Mouse (Mus musculus) embryonic facial prominence, embryonic 14.5 days (tissue): Measurements from ENCODE around the gene Apopt1. TPM values are rescaled to one million over a fixed set of nuclear protein-coding genes. Genes with fewer than 3 reads are reported as not detected.

Experiments used
- ATAC-seq: fragments of 200-750 bp; cut with Nextera tagmentation; 2 replicates; pipeline ENCODE4 v1.8.0; 2017; ENCODE audit warnings: low read depth, moderate number of reproducible peaks, moderate TSS enrichment
- DNase-seq: peaks from one replicate; pipeline ENCODE4 v3.0.0-alpha.2; 2015; ENCODE audit warnings: low spot score
- H3K27ac ChIP-seq: fragments of 300-500 bp; sonication (generic); replicated peaks from 2 replicates; pipeline ENCODE4 v1.5.1; 2014; ENCODE audit warnings: low read depth, mild to moderate bottlenecking, low read length, moderate library complexity
- H3K27me3 ChIP-seq: fragments of 300-500 bp; sonication (generic); replicated peaks from 2 replicates; pipeline ENCODE4 v1.6.1; 2014; ENCODE audit warnings: low read length; ENCODE audit not compliant: control insufficient read depth, insufficient read depth
- H3K36me3 ChIP-seq: fragments of 300-500 bp; sonication (generic); 2 replicates; pipeline ENCODE4 v1.6.1; 2014; ENCODE audit warnings: low read length, mixed read lengths; ENCODE audit not compliant: control insufficient read depth, insufficient read depth
- H3K4me1 ChIP-seq: fragments of 300-500 bp; sonication (generic); 2 replicates; pipeline ENCODE4 v1.6.1; 2014; ENCODE audit warnings: antibody characterized with exemption, low read length; ENCODE audit not compliant: control insufficient read depth, insufficient read depth
- H3K4me2 ChIP-seq: fragments of 300-500 bp; sonication (generic); 2 replicates; pipeline ENCODE4 v1.6.1; 2014; ENCODE audit warnings: low read depth, mild to moderate bottlenecking, low read length, moderate library complexity, mixed read lengths
- H3K4me3 ChIP-seq: fragments of 300-500 bp; sonication (generic); 2 replicates; pipeline ENCODE4 v1.5.1; 2014; ENCODE audit warnings: low read depth, mild to moderate bottlenecking, low read length
- H3K9ac ChIP-seq: fragments of 300-500 bp; sonication (generic); 2 replicates; pipeline ENCODE4 v1.6.1; 2014; ENCODE audit warnings: low read depth, mild to moderate bottlenecking, low read length, moderate library complexity, mixed read lengths
- H3K9me3 ChIP-seq: fragments of 300-500 bp; sonication (generic); 2 replicates; pipeline ENCODE4 v1.6.1; 2016; ENCODE audit warnings: low read length; ENCODE audit not compliant: control insufficient read depth
- WGBS: fragments of 180-500 bp; shearing (Covaris S2); extraction: QIAGEN DNeasy Blood & Tissue Kit; methylation state at CpG from one replicate; pipeline ENCODE4 v1.1.7; 2014; 5-methylcytosine and 5-hydroxymethylcytosine counted together
- polyA plus RNA-seq: library from polyadenylated mRNA; unstranded; fragments of >200 nt; fragmentation: Nextera tagmentation; extraction: Ambion mirVana; gene quantifications from 2 replicates; pipeline ENCODE4 v1.2.1, GENCODE M21; 2014

Gene Apopt1
- polyA plus RNA-seq, 1 experiment from 2014 or later: 46.6 TPM

DNA sequence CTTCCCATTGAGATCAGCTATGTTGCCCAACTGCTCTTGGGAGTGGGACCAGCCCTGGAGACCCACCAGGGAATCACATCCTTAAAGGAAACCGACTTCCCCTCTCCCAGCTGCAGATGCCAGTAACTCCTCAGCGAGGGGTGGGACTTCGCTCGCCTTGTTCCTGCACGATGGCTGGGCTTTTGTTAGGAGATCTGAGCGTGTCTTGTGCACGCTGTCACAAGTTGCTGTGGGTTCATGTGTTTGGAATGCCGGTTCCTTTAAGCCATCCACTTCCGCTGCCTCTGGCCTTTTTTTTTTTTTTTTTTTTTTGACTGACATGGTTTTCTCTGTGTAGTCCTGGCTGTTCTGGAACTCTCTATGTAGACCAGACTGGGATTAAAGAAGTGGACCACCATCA lies 24.3 kb downstream of the Apopt1 start:
- Histone ChIP-seq H3K27me3 (no peaks in the 10 kb centered on the region), H3K36me3 (peaks cover 3% of the 10 kb centered on the region; the same call in 1 of the 2 replicates), H3K9me3 (no peaks in the 10 kb centered on the region), H3K4me3 (no peak overlapping the region), H3K4me2 (no peak overlapping the region), H3K27ac (no peak overlapping the region), H3K4me1 (no peaks in the 10 kb centered on the region), H3K9ac (no peak overlapping the region)
- 48% methylated on average over 9 of the region's 9 CpGs for WGBS
- ATAC-seq (no peak), DNase-seq (peak; percentile 63)

DNA sequence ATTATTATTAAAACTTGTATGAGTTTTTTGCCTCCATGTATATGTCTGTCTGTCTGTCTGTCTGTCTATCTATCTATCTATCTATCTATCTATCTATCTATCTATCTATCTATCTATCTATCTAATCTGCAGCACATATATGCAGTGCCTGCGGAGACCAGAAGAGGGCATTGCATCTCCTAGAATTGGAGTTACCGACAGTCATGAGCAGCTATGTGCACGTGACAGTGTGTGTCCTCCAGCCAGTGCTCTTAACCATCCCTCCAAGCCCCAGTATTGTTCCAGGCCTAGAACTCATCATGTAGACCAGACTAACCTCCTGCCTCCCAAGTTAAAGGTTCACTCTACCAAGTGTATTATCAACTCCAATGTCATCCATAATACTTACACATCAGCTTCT lies 25.7 kb downstream of the Apopt1 start:
- H3K4me1 ChIP-seq: no peaks in the 10 kb centered on the region
- ATAC-seq (peak; percentile 30; the same call in 1 of the 2 replicates), DNase-seq (peak; percentile 50)
- no peaks in the 10 kb centered on the region for H3K27me3 ChIP-seq
- H3K4me2 ChIP-seq: no peak overlapping the region
- H3K4me3 ChIP-seq: no peak overlapping the region
- no peaks in the 10 kb centered on the region for H3K9me3 ChIP-seq
- H3K27ac ChIP-seq: no peak overlapping the region
- H3K9ac ChIP-seq: no peak overlapping the region
- H3K36me3 ChIP-seq: peaks cover 3% of the 10 kb centered on the region; the same call in 1 of the 2 replicates
- WGBS: 19% methylated on average over 3 of the region's 3 CpGs

GRCm38 (mm10) chr12:111741338-111741737 lies 28.3 kb downstream of the Apopt1 start:
- Histone ChIP-seq H3K4me2 (no peak overlapping the region), H3K4me3 (no peak overlapping the region)
- WGBS: 46% methylated on average over 8 of the region's 8 CpGs

GRCm38 (mm10) chr12:111743419-111743818 lies 30.4 kb downstream of the Apopt1 start:
- H3K27ac ChIP-seq: no peak overlapping the region
- 44% methylated on average over 2 of the region's 2 CpGs for WGBS
- peak; percentile 51; the same call in 1 of the 2 replicates for ATAC-seq

More at GRCm38 (mm10) chr12:111741338-111741737, 28.3 kb downstream of the Apopt1 start:
- Histone ChIP-seq H3K36me3 (no peaks in the 10 kb centered on the region), H3K27ac (no peak overlapping the region), H3K9me3 (no peaks in the 10 kb centered on the region), H3K27me3 (no peaks in the 10 kb centered on the region), H3K4me1 (peaks cover 7% of the 10 kb centered on the region), H3K9ac (no peak overlapping the region)
- DNase-seq (peak; percentile 19), ATAC-seq (no peak)

DNA sequence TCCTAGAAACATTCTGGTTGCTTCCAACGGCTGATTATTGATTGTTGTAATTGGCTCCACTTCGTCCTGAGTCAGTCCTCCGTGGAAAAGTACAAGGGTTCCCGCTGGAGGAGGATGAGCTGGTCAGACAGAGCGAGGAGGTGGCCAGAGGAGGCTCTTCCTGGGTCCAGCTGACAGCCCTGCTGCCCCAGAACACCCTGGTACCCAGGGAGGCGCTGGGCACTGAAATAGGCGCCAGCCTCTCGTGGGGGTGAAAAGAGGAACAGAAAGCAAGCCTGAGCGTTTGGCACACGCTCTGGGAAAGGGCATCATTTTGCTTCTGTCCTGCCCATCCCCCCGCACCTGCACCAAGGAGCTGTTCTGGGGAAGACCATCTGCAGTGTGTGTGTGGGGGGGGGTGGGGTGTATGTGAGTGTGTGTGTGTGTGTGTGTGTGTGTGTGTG lies 30.9 kb downstream of the Apopt1 start:
- H3K4me3 ChIP-seq: no peak overlapping the region
- DNase-seq: no peak
- ATAC-seq: no peak
- H3K27me3 ChIP-seq: no peaks in the 10 kb centered on the region
- no peaks in the 10 kb centered on the region for H3K9me3 ChIP-seq
- no peak overlapping the region for H3K4me2 ChIP-seq
- H3K36me3 ChIP-seq: no peaks in the 10 kb centered on the region
- H3K4me1 ChIP-seq: peaks cover 9% of the 10 kb centered on the region
- H3K27ac ChIP-seq: no peak overlapping the region
- no peak overlapping the region for H3K9ac ChIP-seq
- 76% methylated on average over 11 of the region's 11 CpGs for WGBS

More at GRCm38 (mm10) chr12:111743419-111743818, 30.4 kb downstream of the Apopt1 start:
- no peaks in the 10 kb centered on the region for H3K27me3 ChIP-seq
- no peak overlapping the region for H3K4me3 ChIP-seq
- H3K4me1 ChIP-seq: peaks cover 9% of the 10 kb centered on the region
- H3K36me3 ChIP-seq: no peaks in the 10 kb centered on the region
- no peak overlapping the region for H3K9ac ChIP-seq
- H3K9me3 ChIP-seq: no peaks in the 10 kb centered on the region
- H3K4me2 ChIP-seq: no peak overlapping the region
- DNase-seq: peak; percentile 72

GRCm38 (mm10) chr12:111745274-111745673 lies 32.2 kb downstream of the Apopt1 start:
- Histone ChIP-seq H3K27ac (no peak overlapping the region), H3K36me3 (no peaks in the 10 kb centered on the region)

DNA sequence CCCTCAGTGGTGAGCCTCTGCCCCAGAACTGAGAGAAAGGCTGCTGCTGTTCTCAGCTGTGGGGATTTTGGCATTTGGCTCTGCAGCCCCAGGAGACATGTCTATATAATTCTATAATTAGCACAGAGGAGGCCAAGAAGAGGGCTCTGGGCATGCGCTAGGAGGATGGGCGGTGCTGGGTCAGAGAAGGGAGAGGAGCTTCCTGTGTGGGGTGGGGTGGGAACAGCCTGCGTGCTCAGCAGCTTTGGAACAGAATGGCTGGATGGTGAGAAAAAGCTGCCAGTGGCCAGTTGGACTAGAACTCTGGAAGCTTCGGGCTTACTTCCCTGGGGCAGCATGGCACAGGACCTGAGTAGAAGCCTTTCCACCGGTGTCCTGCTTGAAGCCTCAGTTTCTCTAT lies 33.0 kb downstream of the Apopt1 start:
- H3K9ac ChIP-seq: peak overlapping the region; percentile 26; the same call in 1 of the 2 replicates
- peak overlapping the region; percentile 45 for H3K27ac ChIP-seq
- H3K4me3 ChIP-seq: no peak overlapping the region
- H3K4me2 ChIP-seq: no peak overlapping the region
- H3K4me1 ChIP-seq: peaks cover 9% of the 10 kb centered on the region
- ATAC-seq: peak; percentile 87
- no peaks in the 10 kb centered on the region for H3K27me3 ChIP-seq
- WGBS: 54% methylated on average over 5 of the region's 5 CpGs
- peak; percentile 91 for DNase-seq
- H3K36me3 ChIP-seq: no peaks in the 10 kb centered on the region
- H3K9me3 ChIP-seq: no peaks in the 10 kb centered on the region

More at GRCm38 (mm10) chr12:111745274-111745673, 32.2 kb downstream of the Apopt1 start:
- no peak overlapping the region for H3K9ac ChIP-seq
- DNase-seq (no peak), ATAC-seq (no peak)
- H3K4me3 ChIP-seq: no peak overlapping the region
- H3K27me3 ChIP-seq: no peaks in the 10 kb centered on the region
- 80% methylated on average over 6 of the region's 6 CpGs for WGBS
- no peaks in the 10 kb centered on the region for H3K9me3 ChIP-seq
- H3K4me2 ChIP-seq: no peak overlapping the region
- peaks cover 9% of the 10 kb centered on the region for H3K4me1 ChIP-seq

DNA sequence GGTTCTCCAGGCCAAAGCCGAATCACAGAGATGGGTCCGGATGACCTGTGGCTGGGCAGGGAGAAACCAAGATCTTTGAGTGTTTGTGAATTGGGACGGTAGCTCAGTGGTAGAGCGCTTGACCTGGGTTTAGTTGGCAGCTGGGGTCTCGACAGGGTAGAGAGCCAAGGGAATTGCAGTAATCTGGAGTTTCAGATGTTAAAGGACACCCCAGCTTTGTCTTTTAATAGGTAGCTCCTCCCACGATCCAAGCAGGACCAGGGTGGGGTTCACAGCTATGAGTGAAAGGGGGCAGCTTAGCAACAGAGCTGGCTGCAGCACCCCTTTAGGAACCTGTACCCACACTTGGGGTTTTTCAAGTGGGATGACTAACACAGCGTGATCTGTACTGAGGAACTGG lies 34.4 kb downstream of the Apopt1 start:
- Histone ChIP-seq H3K4me2 (no peak overlapping the region), H3K9me3 (no peaks in the 10 kb centered on the region), H3K27me3 (no peaks in the 10 kb centered on the region), H3K36me3 (no peaks in the 10 kb centered on the region), H3K4me1 (peaks cover 9% of the 10 kb centered on the region), H3K27ac (no peak overlapping the region), H3K9ac (no peak overlapping the region), H3K4me3 (no peak overlapping the region)
- 75% methylated on average over 7 of the region's 7 CpGs for WGBS
- DNase-seq (no peak), ATAC-seq (no peak)

DNA sequence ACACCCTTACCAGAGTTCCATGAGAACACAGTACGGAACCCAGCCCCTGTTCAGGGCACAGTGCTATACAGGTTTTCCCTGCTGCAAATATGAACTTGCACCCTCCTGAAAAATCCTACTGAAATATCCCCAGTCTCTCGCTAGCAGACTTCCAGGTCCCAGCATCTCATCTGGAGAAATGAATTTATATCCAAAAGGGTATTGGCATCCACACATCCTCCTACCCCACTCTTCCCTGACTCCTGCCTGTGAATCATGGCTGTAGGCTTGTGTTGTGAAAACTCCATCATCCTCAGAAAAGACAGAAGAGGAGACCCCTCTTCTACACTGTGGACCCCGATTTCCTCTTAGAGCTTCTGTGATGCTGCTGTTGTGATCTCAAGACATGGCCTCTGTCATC lies 37.7 kb downstream of the Apopt1 start:
- Histone ChIP-seq H3K4me3 (no peak overlapping the region), H3K27ac (no peak overlapping the region), H3K4me1 (peaks cover 7% of the 10 kb centered on the region), H3K9ac (no peak overlapping the region), H3K4me2 (no peak overlapping the region), H3K9me3 (no peaks in the 10 kb centered on the region), H3K36me3 (no peaks in the 10 kb centered on the region), H3K27me3 (no peaks in the 10 kb centered on the region)
- 90% methylated on average over 3 of the region's 3 CpGs for WGBS
- DNase-seq (no peak), ATAC-seq (no peak)
